Mouse (Mus musculus) MEL (cell line): ENCODE measurements at regions not wholly inside any gene's neighbourhood (a gene's known extent, or its start where the extent isn't known, plus 50 kb on each side); places are given as distances from the start of the nearest gene placed in this dataset.

ENCODE experiments used
- CTCF ChIP-seq, 3 experiments: IDR thresholded peaks in 2 of 3; conservative IDR thresholded peaks in 1 of 3; 2 replicates each; pipeline ENCODE4 v1.5.1; 2011 to 2012; ENCODE audit warnings: low read length in 3 of 3, low read depth in 2 of 3, mild to moderate bottlenecking in 2 of 3, improper control_type of control experiment in 1 of 3, inconsistent platforms in 1 of 3, mixed read lengths in 1 of 3, moderate library complexity in 1 of 3; ENCODE audit not compliant: control insufficient read depth in 1 of 3, insufficient read depth in 1 of 3, poor library complexity in 1 of 3, severe bottlenecking in 1 of 3
- POLR2A ChIP-seq, 2 experiments: IDR thresholded peaks; 2 replicates each; pipeline ENCODE4 v1.6.1; 2011 to 2012; ENCODE audit warnings: low read length in 2 of 2, mild to moderate bottlenecking in 2 of 2, control low read depth in 1 of 2, improper control_type of control experiment in 1 of 2, low read depth in 1 of 2, moderate library complexity in 1 of 2; ENCODE audit not compliant: control insufficient read depth in 1 of 2, insufficient read depth in 1 of 2, poor library complexity in 1 of 2

DNA sequence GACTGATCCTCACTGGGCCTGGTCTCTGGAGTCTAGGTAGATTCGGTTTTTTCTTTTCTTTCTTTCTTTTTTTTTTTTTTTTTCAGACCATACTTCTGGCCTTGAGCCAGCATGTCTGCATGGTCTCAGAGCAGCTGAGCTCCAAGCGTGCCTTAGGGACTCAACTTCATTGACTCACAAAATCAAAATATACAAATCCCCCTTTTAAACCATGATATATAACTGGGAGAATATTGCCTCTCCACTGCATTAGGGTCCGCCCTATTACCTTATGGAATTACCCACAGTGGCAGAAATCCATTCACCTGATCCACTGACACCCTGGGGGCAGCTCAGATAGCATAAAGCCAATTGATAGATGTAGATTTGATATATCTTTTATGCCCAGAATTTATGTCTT, 385.5 kb upstream of the Clint1 start:
- TF ChIP-seq POLR2A (IDR thresholded peaks at IDR 0.05; ENCODE audit: control insufficient read depth in 1 of 2, insufficient read depth in 1 of 2, low read depth in 1 of 2, low read length in 2 of 2, poor library complexity in 1 of 2) (no peak), CTCF (IDR thresholded peaks at IDR 0.05 in 2 of 3, conservative IDR thresholded peaks at IDR 0.05 in 1 of 3; ENCODE audit: control insufficient read depth in 1 of 3, insufficient read depth in 1 of 3, low read depth in 2 of 3, low read length in 3 of 3, poor library complexity in 1 of 3, severe bottlenecking in 1 of 3) (no peak)
